Mouse (Mus musculus) lung, postnatal 36 days (tissue): ENCODE results near the gene Cnn3.
A peak's percentile ranks its signal among the peaks of the same experiment; 100 is the strongest.

Source experiments
- DNase-seq: peaks from one replicate; pipeline ENCODE4 v3.0.0; 2022; ENCODE audit warnings: mixed read lengths

Gene Cnn3

DNA sequence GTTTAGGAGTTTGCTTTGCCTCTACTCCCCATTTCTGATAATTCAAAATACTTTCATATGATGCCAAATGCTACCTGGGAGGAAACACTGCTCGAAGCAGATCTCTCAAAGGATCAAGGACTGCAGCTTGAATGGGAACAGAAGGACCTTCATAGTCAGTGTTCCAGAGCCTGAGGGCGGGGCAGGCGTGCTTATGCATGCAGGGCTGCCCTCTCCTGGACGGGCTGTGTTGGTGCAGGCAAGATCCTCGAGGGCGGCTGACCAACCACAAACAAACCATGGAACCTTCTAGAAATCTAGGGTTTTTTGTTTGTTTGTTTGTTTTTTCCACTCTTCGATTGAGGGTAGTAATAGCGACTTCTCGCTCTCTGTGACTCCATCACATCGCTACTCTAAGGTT is 73.9 kb downstream of the Cnn3 start:
- DNase-seq = peak; percentile 91

DNA sequence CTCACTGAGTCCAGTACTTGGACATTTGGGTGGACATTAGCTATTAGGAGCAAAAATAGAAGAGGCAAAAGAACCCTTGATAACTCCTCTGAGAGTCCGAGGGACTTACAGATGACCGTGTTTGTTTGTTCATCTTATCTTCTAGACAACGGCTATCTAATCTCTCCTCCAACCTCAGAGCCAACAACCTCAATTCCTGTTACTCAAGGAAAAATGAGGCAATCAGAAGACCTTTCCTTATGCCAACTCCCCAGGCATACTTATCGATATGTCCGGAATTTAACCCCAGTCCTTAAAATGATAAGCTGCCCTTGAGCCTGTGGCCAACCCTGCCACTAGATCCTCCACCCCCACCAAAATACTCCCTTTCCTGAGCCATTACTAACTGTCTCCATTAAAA is 74.4 kb downstream of the Cnn3 start:
- no peak for DNase-seq

DNA sequence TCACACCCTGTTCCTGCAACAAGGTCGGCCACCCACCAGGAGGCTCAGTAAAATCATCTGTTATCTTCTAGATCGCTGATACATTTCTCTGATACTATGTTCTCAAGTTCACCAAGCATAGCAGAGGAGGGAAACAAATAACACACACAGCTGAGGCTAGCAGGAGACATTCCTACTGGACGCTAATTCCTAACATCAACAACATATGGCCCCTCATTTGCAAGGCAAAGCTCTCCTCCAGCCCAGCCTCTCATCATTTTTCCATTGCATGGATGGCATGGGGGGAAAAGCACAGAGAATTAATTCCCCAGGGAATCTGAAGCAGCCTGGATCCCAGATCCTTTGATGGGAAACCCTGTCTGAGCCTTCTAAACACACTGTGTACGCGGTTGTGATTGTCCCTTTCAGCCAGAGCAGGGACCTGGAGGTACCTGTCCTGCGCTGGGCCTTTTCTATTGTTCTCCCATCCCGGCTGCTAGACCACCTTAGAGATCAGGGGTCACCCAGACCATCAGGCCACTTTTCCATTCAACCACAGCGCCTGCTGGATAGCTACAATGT is 78.7 kb downstream of the Cnn3 start:
- no peak for DNase-seq

DNA sequence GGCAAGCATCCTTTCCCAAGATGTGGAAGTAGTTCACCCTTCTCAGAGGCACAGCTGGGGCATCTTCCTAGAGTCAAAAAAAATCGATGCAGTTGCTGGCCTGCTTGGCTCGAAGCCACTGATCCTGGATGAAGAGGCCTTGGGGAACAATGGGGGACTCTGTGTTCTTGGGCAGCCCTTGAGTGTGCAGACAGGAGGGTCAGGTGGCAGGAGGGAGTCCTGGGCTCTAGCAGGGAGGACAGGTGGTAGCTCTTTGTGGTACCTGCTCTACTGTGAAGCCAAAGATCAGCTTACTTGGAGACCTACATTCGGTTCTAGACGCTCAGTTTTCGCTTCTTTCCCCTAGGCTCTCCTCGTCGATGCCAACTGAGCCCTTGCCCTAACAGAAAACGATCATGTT is 79.9 kb downstream of the Cnn3 start:
- no peak for DNase-seq

DNA sequence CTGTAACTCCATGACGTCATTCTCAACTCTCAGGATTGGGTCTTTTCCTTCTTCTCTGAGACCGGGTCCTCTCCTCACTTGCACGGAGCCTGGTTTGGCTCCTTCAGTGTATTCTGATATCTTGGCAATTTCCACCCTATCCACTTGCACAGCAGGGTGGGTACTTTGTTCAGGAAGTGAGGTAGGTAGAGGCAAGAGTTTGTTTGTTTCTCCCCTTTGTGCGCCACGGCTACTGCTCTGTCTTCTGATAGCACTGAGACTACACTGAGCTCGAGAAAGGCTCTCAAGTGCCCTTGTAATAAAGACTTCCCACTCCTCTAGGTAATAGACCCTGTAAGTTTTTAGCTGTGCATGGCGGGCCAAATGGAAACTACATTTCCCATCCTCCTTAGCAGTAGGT is 80.5 kb downstream of the Cnn3 start:
- no peak for DNase-seq

DNA sequence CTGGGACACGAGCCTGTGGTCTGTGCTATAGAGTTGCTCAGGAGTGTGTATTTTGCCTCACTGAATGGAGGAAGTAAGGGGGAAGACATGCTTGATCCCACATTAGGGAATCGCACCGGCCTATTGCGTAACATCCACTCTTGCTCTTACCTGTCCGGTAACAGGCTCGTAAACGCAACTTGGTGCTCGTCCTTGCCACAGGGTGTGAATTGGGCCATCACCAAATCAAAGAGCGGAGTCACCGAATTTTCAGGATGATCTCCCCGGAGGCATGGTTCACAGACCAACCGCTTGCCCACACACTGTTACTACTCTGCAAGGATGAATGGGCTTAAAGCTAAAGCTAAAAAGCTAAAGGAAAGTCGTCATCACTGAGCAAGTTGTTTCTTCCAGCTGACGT is 81.4 kb downstream of the Cnn3 start:
- DNase-seq = peak; percentile 22
